Mouse (Mus musculus) ES-E14 (cell line): ENCODE data around the gene Cald1.

ENCODE experiments used
- CHD2 ChIP-seq: IDR thresholded peaks from 2 replicates; pipeline ENCODE4 v1.6.1; 2014; ENCODE audit warnings: mild to moderate bottlenecking, low read depth, low read length, inconsistent platforms
- MAFK ChIP-seq: IDR thresholded peaks from 2 replicates; pipeline ENCODE4 v1.6.1; 2014; ENCODE audit warnings: mild to moderate bottlenecking, low read depth, low read length, inconsistent platforms; ENCODE audit not compliant: insufficient read depth

DNA sequence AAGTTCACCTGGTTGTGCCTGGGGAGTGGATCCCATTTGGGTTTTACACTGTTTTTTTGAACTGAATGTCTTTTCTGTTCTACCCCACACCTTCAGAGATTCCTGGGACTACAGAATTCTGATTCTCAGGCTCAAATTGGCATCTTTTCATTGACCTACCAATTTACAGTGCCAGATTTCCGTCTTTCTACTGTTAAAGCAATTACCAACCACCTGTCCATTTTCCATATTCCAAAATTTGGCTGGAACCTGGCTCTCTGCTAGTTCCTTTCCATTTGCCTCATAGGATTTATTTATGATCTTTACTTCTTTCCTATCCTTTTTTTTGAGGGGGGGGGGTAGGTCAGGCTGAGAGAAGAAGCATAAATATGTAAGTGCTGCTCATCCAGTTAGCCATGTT lies 4.9 kb upstream of the Cald1 start:
- TF ChIP-seq CHD2 (no peak), MAFK (no peak)
